Mouse (Mus musculus): ENCODE results near the gene Kdm8. TPM values are rescaled to one million over a fixed set of nuclear protein-coding genes. Genes with fewer than 3 reads are reported as not detected.

Gene Kdm8
- polyA plus RNA-seq, 1 experiment from 2014 or later = 5.2 TPM

DNA sequence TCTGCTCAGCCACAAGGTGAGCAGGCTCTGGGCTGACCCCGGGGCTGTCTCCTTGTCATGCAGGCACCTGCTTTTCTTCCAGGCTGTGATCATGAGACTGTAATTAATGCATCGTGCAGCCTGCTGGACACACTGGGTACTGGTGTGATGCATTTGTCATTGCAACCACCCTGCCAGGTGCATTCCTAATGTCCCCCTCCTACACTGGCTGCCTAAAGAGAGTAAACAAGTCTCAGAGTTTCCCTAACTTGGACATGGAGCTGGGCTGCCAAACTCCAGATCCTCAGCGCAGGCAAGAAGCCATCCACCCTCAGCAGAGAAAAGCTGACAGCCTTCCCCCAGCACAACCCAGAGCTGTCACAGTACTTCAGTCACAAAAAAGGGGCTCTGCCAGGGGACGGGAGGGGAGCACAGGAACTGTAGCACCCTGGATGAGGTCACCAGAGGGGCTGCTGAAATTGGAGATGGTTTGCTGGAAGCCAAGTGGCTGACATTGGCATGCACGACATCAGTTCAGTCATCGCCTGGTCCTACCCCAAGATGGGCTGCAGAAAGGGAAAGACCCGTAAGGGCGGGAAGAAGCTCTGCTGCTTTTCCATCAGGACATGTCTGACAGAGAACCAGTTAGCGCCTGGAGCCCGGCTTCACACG, 31.2 kb downstream of the Kdm8 start:
- 52% methylated on average over 11 of the region's 11 CpGs for WGBS
- peaks cover 3% of the 10 kb centered on the region; the same call in 1 of the 2 replicates for H3K36me3 ChIP-seq (ENCODE audit: control insufficient read depth, insufficient read depth, low read length)
- H3K4me2 ChIP-seq (ENCODE audit: low read length) = no peak overlapping the region
- no peak overlapping the region for H3K4me3 ChIP-seq (ENCODE audit: low read length)
- H3K27ac ChIP-seq (ENCODE audit: low read depth, low read length) = peak overlapping the region; percentile 19
- no peak overlapping the region for H3K9ac ChIP-seq (ENCODE audit: low read depth, low read length)
- no peaks in the 10 kb centered on the region for H3K27me3 ChIP-seq (replicated peaks; ENCODE audit: control insufficient read depth, insufficient read depth, low read length)
- peak; percentile 67 for ATAC-seq
- no peaks in the 10 kb centered on the region for H3K9me3 ChIP-seq (ENCODE audit: control insufficient read depth, low read length)
- peaks cover 14% of the 10 kb centered on the region for H3K4me1 ChIP-seq (ENCODE audit: control insufficient read depth, insufficient read depth, low read depth, low read length)

DNA sequence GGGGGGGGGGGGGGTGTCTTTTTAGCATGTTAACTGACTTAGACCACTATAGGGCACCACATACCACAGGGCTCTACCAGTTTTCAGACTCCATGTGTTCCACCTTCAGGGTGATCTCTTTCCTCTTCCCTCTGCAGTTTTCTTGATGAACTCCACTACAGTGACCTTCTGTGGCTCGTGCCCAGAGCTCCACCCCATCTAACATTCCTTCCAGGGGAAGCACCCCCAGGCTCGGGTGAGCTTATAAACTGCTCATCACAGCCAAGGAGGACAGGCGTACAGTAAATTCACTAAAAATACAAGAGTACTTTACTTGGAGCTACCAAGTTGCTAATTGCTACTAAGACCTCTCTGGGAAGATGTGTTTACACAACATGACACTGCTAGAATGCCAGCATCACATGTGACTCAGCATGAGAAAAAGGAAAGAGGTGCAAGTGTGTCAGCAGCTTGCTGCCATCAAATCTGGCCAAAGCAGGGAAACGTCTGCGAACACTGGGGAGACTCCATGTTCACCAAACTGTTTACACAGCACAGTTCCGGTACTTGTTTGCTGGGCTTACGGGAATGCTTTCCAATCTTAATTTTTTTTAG, 34.0 kb downstream of the Kdm8 start:
- Histone ChIP-seq H3K27ac (ENCODE audit: low read depth, low read length) (no peak overlapping the region), H3K4me2 (ENCODE audit: low read length) (no peak overlapping the region), H3K9ac (ENCODE audit: low read depth, low read length) (no peak overlapping the region), H3K4me1 (ENCODE audit: control insufficient read depth, insufficient read depth, low read depth, low read length) (peaks cover 7% of the 10 kb centered on the region), H3K27me3 (replicated peaks; ENCODE audit: control insufficient read depth, insufficient read depth, low read length) (no peaks in the 10 kb centered on the region), H3K36me3 (ENCODE audit: control insufficient read depth, insufficient read depth, low read length) (peaks cover 3% of the 10 kb centered on the region; the same call in 1 of the 2 replicates), H3K9me3 (ENCODE audit: control insufficient read depth, low read length) (no peaks in the 10 kb centered on the region), H3K4me3 (ENCODE audit: low read length) (no peak overlapping the region)
- 84% methylated on average over 7 of the region's 7 CpGs for WGBS
- no peak for ATAC-seq

DNA sequence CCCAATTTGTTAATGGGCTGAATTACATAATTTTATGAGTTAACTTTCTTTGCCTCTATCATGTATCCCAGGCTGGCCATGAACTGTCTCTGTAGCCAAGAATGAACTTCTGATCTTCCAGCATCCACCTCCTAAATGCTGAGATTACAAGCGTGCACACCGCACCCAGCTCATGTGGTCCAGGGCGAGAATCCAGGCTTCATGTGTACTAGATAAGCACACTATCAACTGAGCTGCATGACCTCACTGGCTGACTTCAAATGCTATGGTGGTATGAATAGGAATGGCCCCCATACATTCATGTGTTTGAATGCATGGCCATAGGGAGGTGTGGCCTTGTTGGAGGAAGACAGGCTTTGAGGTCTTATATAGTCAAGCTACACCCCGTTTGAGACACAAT, 36.0 kb downstream of the Kdm8 start:
- H3K4me1 ChIP-seq (ENCODE audit: control insufficient read depth, insufficient read depth, low read depth, low read length) = peaks cover 1% of the 10 kb centered on the region; the same call in 1 of the 2 replicates
- H3K27me3 ChIP-seq (replicated peaks; ENCODE audit: control insufficient read depth, insufficient read depth, low read length) = no peaks in the 10 kb centered on the region
- H3K4me3 ChIP-seq (ENCODE audit: low read length) = no peak overlapping the region
- H3K9me3 ChIP-seq (ENCODE audit: control insufficient read depth, low read length) = no peaks in the 10 kb centered on the region
- ATAC-seq = no peak
- peaks cover 3% of the 10 kb centered on the region; the same call in 1 of the 2 replicates for H3K36me3 ChIP-seq (ENCODE audit: control insufficient read depth, insufficient read depth, low read length)
- no peak overlapping the region for H3K27ac ChIP-seq (ENCODE audit: low read depth, low read length)
- H3K9ac ChIP-seq (ENCODE audit: low read depth, low read length) = no peak overlapping the region
- no peak overlapping the region for H3K4me2 ChIP-seq (ENCODE audit: low read length)
- 96% methylated on average over 4 of the region's 4 CpGs for WGBS

DNA sequence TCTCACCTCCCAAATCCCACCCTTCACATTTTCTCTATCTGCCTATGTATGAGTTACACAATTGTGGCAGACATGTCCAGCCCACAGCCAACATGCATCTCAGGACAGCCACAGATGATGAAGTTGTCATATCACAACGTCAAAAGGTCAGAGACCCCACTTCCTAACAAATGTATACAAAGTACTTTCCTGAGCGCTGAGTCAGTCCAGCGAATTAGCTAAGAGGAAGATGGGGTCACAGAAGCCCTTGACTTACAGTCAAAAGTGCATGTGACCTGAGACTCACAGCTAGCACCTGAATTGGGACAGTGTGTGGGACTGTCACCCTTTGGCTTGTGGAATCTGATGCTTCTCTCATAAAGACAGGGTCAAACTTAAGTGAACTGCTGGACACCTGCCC, 37.9 kb downstream of the Kdm8 start:
- WGBS = 90% methylated on average over 3 of the region's 3 CpGs
- H3K4me3 ChIP-seq (ENCODE audit: low read length) = no peak overlapping the region
- H3K27me3 ChIP-seq (replicated peaks; ENCODE audit: control insufficient read depth, insufficient read depth, low read length) = no peaks in the 10 kb centered on the region
- H3K9ac ChIP-seq (ENCODE audit: low read depth, low read length) = no peak overlapping the region
- no peak overlapping the region for H3K27ac ChIP-seq (ENCODE audit: low read depth, low read length)
- no peaks in the 10 kb centered on the region for H3K4me1 ChIP-seq (ENCODE audit: control insufficient read depth, insufficient read depth, low read depth, low read length)
- peaks cover 3% of the 10 kb centered on the region for H3K36me3 ChIP-seq (ENCODE audit: control insufficient read depth, insufficient read depth, low read length)
- no peak overlapping the region for H3K4me2 ChIP-seq (ENCODE audit: low read length)
- ATAC-seq = no peak
- H3K9me3 ChIP-seq (ENCODE audit: control insufficient read depth, low read length) = no peaks in the 10 kb centered on the region

DNA sequence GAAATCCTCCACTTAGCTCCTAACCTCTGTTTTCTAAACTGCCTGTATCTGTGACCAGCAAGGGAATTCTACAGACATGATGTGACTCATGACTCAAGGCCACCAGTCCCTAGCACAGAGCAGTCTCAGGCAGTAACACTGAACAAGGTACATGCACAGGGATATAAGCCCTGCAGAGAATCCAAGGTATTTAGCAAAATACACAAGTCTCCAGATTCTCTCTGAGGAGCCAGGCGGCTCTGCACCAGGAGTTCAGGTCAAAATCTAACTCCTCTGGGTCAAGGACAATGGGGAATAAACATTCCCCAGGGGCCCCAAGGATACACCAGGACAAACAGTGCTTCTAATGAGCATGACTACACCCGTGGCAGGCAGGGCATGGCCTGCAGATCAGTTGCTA, 38.4 kb downstream of the Kdm8 start:
- Histone ChIP-seq H3K27ac (ENCODE audit: low read depth, low read length) (no peak overlapping the region), H3K4me1 (ENCODE audit: control insufficient read depth, insufficient read depth, low read depth, low read length) (no peaks in the 10 kb centered on the region), H3K36me3 (ENCODE audit: control insufficient read depth, insufficient read depth, low read length) (peaks cover 1% of the 10 kb centered on the region), H3K9ac (ENCODE audit: low read depth, low read length) (no peak overlapping the region), H3K9me3 (ENCODE audit: control insufficient read depth, low read length) (no peaks in the 10 kb centered on the region), H3K4me2 (ENCODE audit: low read length) (no peak overlapping the region), H3K4me3 (ENCODE audit: low read length) (no peak overlapping the region), H3K27me3 (replicated peaks; ENCODE audit: control insufficient read depth, insufficient read depth, low read length) (no peaks in the 10 kb centered on the region)
- ATAC-seq = no peak
- 50% methylated on average over 2 of the region's 2 CpGs for WGBS

DNA sequence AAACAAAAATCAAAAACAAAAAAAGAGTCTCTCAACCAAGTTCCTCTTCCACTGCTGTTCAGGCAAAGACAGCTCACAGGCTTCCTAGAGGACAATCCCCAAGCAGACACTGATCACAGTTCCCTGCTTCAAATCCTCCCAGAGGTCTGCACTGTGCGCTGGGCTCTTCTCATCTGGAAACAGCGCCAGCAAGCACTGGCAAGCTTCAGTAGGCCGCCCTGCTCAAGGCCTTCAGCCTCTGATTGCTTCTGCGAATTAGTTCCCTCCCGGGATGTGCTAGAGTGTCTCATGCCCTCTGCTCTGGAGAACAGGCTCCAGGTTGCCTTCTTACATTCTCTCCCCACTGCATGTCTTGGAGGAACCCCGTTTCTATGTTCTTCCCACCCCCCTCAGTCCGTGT, 40.3 kb downstream of the Kdm8 start:
- ATAC-seq = no peak
- H3K9me3 ChIP-seq (ENCODE audit: control insufficient read depth, low read length) = no peaks in the 10 kb centered on the region
- H3K36me3 ChIP-seq (ENCODE audit: control insufficient read depth, insufficient read depth, low read length) = no peaks in the 10 kb centered on the region; the same call in 1 of the 2 replicates
- H3K4me1 ChIP-seq (ENCODE audit: control insufficient read depth, insufficient read depth, low read depth, low read length) = 0 out of 2 replicates have a peak, but pooled peaks cover 2% of the 10 kb centered on the region
- no peak overlapping the region for H3K4me2 ChIP-seq (ENCODE audit: low read length)
- no peak overlapping the region for H3K4me3 ChIP-seq (ENCODE audit: low read length)
- H3K27ac ChIP-seq (ENCODE audit: low read depth, low read length) = no peak overlapping the region
- no peak overlapping the region for H3K9ac ChIP-seq (ENCODE audit: low read depth, low read length)
- WGBS = 93% methylated on average over 7 of the region's 7 CpGs
- no peaks in the 10 kb centered on the region for H3K27me3 ChIP-seq (replicated peaks; ENCODE audit: control insufficient read depth, insufficient read depth, low read length)

DNA sequence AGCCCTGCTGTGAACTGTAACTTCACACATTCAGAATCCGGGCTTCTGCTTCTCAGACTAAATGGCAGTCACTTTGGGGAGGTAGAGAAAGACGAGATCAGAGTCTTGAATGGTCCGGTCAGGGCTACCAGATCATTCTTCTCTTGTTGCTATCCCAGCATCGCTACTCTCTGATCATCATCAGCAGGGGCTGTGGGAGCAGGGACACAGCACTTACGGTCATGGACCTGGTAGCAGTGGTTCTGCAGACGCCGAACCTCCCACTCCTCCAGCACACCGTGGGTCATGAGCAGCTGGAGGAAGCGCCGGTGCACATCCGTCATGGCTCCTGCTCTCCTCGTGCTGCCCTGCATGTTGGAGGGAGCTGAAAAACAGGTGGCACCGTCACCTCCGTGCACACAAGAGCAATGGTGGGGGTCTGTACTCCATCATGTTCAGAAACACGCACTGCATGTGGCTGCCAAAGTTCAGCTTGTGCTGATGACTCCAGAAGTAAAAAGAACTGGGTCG, 41.7 kb downstream of the Kdm8 start:
- Histone ChIP-seq H3K9me3 (ENCODE audit: control insufficient read depth, low read length) (no peaks in the 10 kb centered on the region), H3K4me2 (ENCODE audit: low read length) (no peak overlapping the region), H3K9ac (ENCODE audit: low read depth, low read length) (no peak overlapping the region), H3K27me3 (replicated peaks; ENCODE audit: control insufficient read depth, insufficient read depth, low read length) (no peaks in the 10 kb centered on the region), H3K36me3 (ENCODE audit: control insufficient read depth, insufficient read depth, low read length) (no peaks in the 10 kb centered on the region; the same call in 1 of the 2 replicates), H3K4me3 (ENCODE audit: low read length) (no peak overlapping the region), H3K27ac (ENCODE audit: low read depth, low read length) (no peak overlapping the region), H3K4me1 (ENCODE audit: control insufficient read depth, insufficient read depth, low read depth, low read length) (peaks cover 8% of the 10 kb centered on the region)
- ATAC-seq = no peak
- 93% methylated on average over 16 of the region's 16 CpGs for WGBS

DNA sequence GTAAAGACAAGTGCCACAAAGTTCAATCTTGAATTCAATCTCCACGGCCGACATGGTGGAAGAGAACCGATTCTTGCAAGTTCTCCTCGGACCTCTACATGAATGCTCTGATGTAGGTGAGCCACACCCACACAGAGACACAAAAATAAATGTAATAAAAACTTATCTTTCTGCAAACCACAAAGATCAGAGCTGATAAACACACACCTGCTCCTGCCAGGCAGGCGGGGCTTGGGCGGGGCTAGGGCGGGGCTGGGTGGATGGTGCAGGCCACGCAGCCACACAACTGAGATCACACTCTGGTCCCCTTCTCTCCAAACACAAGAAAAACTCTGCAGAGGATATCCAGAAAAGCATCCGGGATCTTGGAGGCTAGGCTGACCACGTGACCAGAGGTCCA, 42.6 kb downstream of the Kdm8 start:
- Histone ChIP-seq H3K4me1 (ENCODE audit: control insufficient read depth, insufficient read depth, low read depth, low read length) (peaks cover 13% of the 10 kb centered on the region), H3K4me2 (ENCODE audit: low read length) (no peak overlapping the region), H3K9ac (ENCODE audit: low read depth, low read length) (no peak overlapping the region), H3K27ac (ENCODE audit: low read depth, low read length) (no peak overlapping the region), H3K27me3 (replicated peaks; ENCODE audit: control insufficient read depth, insufficient read depth, low read length) (no peaks in the 10 kb centered on the region), H3K36me3 (ENCODE audit: control insufficient read depth, insufficient read depth, low read length) (no peaks in the 10 kb centered on the region; the same call in 1 of the 2 replicates), H3K4me3 (ENCODE audit: low read length) (no peak overlapping the region), H3K9me3 (ENCODE audit: control insufficient read depth, low read length) (no peaks in the 10 kb centered on the region)
- 96% methylated on average over 10 of the region's 10 CpGs for WGBS
- ATAC-seq = no peak

DNA sequence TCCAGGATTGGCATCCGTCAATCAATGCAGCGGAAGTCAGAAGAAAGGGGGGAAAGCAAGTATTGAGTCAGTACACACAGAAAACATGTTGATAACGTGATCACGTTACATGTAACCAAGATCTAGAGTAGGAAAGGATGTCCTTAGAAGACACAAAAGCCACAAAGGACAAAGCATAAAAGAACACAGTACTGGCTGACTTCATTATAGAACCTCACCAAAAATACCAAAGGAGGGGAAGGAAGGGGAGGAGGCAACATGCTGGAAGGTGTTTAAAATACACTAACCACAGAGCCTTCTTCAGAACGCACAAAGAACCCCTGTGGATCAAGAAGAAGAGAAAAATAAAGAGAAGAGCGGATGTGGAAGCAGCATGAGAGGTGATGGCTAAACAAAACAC, 44.2 kb downstream of the Kdm8 start:
- no peak overlapping the region for H3K4me3 ChIP-seq (ENCODE audit: low read length)
- no peaks in the 10 kb centered on the region for H3K27me3 ChIP-seq (replicated peaks; ENCODE audit: control insufficient read depth, insufficient read depth, low read length)
- H3K27ac ChIP-seq (ENCODE audit: low read depth, low read length) = no peak overlapping the region
- no peak for ATAC-seq
- H3K9me3 ChIP-seq (ENCODE audit: control insufficient read depth, low read length) = no peaks in the 10 kb centered on the region
- no peaks in the 10 kb centered on the region; the same call in 1 of the 2 replicates for H3K36me3 ChIP-seq (ENCODE audit: control insufficient read depth, insufficient read depth, low read length)
- WGBS = 80% methylated on average over 6 of the region's 6 CpGs
- no peak overlapping the region for H3K4me2 ChIP-seq (ENCODE audit: low read length)
- no peak overlapping the region for H3K9ac ChIP-seq (ENCODE audit: low read depth, low read length)
- peaks cover 14% of the 10 kb centered on the region for H3K4me1 ChIP-seq (ENCODE audit: control insufficient read depth, insufficient read depth, low read depth, low read length)
